Mouse (Mus musculus) c-Kit-positive CD71-negative TER-119-negative erythroid progenitor cells, embryonic 14.5 days (primary cell): Measurements from ENCODE around the gene Snx3.

Experiments used
- DNase-seq: peaks from one replicate; pipeline ENCODE4 v3.0.0-alpha.2; 2013; ENCODE audit warnings: low read depth

Snx3 gene

DNA sequence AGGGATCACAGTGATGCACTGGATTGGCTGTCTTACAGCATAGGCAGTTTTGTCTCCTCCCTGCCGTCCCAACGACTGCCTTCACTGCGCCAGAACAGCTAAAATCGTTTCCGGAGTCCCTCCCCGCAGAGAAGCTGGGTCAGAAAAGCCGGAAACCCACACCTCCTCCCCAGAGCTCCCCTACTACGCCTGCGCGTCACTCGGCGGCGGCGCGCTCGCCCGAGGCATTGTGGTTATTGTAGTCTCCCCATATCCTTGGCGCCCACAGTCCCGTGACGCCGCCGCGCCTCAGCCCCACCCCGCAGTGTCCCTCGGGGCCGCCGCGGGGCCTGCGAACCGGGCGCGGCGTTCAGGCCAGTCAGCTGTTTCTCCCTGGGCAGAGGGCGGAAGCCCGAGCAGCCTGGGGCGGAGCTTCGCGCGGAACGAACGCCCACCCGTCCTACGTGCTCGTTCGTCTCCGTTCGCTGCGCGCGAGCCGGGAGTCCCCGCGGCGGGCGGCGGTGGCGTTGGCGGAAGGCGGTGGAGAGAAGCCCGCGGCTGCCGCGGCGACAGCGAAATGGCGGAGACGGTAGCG lies at the start of gene Snx3:
Gene Snx3 (plus strand): TSS at position 256 of the 574 bp plus-strand sequence.
- peak; percentile 95 for DNase-seq

DNA sequence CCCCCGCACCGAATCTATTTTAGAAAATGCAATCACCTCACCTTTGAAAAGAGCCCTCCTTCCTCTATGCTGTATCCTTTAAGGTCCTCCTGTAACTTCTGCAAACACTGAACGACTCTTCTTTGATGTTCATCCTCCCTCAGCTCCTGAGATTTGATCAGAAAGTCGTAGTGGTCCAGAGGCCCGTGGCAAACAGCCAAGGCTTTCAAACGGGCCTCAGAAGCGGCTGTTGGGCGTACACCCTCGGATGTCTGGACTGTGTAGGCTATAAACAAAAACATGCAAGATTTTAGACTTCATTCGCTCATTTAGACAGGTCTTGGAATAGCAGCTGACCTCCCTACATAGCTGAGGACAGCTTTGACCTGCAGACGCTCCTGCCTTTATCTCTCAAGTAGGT lies 47.6 kb upstream of the Snx3 start:
- DNase-seq, result no peak

DNA sequence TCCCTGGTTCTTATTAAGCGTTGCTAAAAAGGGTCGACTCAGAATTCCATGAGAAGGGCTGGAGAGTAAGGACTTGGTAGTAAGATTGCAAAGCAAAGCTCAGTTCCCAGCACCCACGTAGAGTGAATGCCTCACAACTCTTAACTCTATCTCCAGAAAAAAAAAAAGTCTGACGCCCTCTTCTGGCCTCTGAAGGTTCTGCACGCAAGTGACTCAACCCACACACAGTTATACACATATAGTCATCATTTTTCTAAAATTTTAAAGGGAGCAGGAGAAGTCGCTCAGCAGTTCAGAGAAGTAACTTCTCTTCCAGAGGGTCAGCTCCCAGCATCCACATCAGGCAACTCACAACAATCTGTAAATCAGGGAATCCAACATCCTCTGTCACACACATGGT lies 47.1 kb upstream of the Snx3 start:
- no peak for DNase-seq

DNA sequence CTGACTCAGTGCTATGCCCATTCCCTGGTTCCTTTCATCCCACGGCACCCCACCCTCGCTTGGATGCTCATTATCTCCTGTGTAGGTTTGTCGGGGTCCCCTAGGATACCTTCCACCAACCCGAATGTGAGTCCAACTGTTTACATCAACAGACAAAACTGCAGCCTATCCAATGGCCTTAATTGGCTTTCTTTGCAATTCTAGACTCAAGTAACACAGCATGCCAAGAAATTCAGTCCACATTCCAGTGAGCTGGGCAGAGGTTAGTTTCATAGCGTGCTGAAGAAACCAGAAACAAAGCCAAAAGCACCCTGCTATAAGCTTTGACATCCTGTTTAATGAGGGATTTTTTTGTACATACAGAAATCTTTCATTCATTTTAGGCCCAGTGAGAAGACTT lies 45.8 kb upstream of the Snx3 start:
- DNase-seq, result no peak

DNA sequence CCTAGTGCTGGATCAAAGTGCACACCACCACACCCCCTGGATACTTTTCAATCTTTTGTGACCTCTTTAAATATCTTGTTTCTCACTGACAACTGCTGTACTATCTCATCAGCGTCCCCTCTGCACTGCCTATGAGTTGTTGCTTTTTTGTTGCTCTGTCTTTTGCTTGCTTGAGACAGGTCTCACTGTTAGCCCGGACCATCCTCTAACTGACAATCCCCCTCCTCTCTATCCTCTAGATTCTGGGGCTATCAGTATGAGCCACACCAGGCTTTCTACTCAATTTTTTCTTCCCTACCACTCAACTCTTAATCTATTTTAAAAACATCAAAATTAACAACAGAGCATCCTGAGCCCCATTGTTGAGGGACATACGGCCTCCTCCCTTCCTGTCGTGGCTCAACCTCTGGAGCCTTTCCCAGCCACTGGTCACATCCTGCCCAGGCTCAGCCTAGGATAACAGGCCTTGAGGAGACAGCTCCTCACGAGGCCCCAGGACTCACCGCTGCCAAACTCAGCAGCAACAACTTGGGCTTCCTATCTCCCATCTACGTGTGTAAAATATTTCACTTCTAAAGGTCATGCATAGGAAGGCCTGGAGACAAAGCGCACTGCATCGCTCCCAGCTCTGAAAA lies 44.2 kb upstream of the Snx3 start:
- no peak for DNase-seq

DNA sequence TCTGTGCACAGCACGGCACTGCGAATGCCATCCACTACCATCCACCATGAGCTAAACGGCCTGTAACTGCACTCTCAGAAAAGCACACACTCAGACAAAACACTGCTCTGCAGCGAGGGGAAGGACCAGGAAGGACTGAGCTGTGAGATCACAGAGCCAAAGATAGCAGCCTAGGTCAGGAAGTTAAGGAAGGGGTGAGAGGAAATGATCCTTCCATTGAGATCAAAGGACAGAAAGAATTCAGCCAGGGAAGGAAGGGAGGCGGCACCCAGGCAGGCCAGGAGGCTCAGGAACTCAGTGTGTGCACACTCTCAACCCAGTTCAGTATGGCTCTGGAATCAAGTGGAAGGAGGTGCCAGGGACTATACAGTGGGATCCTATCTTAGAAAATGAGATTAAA lies 37.6 kb upstream of the Snx3 start:
- DNase-seq, result no peak

DNA sequence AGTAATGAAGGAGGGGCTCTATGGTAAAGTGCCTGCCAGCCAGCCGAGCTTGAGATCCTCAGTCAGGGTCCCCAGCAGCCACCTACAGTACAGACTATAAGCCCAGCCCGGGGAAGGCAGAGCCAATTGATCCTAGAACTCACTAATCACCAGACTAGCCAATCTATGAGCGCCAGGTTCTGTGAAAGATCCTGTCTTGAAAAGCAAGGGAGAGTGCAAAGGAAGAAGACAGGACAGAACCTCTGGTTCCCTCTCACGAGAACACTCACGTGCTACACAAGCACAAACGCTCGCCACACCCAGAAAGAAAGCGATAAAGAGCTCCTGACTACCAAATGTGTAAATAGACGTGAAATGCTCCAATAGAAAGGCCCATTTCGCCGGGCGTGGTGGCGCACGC lies 37.0 kb upstream of the Snx3 start:
- DNase-seq, result no peak

DNA sequence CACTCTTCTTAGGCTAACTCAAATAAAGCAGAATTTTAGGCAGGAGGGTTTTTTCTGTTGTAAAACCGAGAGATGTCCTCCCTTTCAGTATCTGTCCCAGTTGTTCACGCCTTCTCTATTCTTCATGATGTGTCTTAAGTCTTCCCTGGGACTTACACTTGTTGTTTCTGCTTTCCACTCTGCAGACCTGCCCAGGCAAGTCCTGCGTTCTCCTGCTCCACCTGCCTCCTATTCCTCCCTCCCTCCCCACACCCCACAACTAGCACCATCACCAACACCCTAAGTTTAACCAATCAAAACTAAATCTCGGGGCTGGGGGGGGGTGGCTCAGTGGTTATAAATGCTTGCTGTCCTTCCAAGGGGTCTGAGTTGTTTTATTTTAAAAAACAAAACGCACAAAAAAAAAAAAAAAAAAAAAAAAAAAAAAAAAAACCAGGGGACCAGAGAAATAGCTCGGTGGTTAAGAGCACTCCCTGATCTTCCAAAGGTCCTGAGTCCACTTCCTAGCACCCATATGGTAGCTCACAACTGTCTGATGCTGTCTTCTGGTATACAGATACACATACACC lies 26.8 kb upstream of the Snx3 start:
- DNase-seq, result no peak

DNA sequence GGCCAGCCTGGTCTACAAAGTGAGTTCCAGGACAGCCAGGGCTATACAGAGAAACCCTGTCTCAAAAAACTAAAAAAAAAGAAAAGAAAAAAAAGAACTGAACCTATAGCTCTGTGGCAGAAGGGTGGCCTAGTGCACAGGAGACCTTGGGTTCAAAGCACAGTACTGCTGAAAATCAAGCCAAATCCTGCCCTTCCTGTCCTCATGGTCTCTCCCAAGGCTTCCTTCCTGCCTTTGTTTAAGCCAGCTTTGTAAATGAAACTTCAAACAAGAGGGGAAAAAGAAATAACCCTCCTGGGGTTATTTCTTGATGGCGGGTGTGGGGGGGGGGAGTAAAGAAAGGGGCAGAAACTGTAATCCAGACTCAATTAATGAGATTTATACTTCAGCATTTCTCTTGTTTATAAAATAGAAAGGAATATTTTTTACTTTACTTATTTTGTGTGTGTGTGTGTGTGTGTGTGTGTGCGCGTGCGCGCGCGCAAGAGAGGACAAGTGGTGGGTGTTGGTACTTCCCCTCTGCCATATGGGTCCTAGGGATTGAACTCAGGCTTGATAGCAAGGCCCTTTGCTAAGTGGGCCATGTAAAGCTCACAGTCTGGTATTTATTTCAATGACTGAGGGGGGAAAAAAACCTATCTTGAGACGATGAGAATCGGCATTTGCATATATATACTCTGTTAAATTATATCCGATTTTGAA lies 24.9 kb upstream of the Snx3 start:
- DNase-seq, result no peak

DNA sequence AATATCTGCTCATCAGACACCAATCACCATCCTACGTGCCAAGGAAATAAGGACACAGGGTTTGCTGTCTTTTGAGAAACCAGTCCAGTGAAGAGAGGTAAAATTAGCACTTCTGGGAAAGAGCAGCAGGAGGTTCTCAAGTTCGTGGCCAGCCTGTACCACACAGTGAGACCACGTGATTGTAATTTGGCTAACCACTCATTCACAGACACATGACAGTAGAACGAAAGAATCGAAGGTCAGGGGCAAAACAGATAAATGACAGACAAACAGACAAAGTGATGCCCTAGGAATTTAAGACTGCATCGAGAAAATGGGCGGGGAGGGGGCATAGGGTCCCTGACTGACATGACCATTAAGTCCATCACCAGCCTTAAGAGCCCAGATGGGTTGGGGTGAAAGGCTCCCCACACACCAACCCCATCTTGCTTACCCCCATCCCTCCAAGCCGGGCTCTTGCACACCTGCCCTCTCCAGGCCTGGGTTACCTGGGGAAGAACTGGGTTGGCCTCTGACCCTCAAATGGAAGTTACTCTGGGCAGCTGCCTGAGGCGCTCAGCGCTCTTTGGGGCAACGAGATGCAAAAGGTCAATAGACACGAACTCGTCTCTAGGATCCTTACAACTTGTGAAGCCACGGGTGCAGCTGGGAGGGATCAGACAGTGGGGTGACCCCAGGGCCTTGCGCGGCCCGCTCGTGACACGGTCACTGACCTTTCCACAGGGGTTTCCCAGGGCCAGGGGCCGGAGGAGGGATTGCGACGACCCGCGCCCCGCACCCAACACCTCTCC lies 24.1 kb upstream of the Snx3 start:
- no peak for DNase-seq

DNA sequence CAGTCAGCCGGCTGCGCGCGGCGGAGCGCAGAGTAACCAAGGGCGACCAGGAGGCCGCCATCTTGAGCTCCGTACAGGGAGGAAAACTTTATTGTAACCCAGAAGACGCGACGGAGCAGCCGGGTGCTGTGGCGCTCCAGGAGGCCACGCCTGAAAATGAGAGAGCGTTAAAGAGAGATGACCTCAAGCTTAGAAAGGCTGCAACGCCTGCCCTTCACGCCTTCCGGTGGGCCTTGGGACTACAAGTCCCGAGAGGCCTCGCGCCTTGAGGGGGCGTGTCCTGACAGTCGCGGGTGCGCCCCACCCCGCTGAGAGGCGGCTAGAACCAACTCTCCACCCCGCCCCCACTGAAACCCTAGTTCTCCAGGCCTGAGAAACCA lies 23.5 kb upstream of the Snx3 start, which contains the start of gene Afg1l:
Gene Afg1l (minus strand): TSS at position 225 of the 380 bp plus-strand sequence.
- peak; percentile 95 for DNase-seq

DNA sequence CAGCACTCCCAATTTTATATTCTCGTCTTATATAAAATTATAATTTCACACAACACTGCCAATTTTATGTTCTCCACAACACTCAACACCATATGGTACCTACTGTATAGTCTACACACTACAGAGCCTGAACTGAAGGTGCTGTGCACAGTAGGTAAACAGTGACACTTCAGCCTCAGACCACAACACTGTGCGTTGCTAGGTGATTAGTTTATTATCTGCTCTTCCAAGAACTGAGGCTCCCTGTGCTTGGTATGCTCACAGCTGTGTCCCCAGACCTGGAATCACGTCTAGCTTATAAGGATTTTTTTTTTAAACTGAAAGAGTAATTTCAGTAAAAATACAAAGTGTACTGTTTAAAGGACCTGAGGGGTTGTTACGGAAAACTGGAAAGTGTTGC lies 21.1 kb upstream of the Snx3 start:
- no peak for DNase-seq

DNA sequence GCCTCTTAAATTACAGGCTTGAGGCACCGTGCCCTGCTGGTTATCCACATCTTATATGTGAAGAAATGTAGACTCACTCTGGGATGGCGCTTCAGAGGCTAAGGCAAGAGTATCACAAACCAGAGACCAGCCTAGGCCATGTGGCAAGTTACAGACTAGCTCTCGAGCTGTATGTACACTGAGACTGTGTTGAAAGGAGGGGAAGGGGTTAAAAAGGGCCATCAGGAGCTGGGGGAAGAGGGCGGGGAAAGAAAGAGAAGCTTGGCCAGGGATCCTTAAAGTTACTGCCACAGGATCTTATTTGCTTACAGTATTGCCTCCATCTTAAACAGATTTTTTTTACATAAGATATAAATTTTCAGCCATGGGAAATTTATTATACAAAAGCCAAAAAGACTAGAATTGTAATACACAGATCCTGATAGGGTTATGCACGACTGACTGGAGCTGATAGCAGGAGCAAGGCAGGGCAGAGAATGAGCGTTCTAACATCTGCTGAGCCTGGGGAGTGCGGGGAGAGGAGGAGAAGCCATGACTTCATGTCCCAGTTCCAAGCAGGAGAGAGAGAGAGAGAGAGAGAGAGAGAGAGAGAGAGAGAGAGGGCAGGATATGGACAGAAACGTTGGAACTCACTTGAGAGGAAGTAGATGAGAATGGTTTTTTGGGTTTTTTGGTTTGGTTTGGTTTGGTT lies 13.1 kb upstream of the Snx3 start:
- DNase-seq, result no peak

DNA sequence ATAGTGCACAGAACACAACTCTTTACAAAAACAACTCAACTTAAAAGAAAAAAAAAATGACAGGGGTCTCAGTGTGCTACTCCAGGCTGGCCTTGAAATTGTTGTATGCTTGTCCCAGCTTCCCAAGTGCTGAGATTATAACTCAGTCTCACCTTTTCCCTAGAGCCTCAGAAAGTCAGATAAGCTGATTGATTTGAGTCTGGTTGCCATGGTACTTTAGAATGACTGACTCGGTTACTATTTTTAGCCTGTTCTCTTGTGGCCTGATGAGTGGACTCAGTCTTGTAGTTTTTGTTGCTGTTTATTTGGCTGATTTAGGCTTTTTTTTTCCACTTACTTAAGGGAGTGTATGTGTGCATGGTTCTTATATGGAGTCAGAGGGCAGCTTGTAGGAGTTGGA lies 10.7 kb upstream of the Snx3 start:
- no peak for DNase-seq

DNA sequence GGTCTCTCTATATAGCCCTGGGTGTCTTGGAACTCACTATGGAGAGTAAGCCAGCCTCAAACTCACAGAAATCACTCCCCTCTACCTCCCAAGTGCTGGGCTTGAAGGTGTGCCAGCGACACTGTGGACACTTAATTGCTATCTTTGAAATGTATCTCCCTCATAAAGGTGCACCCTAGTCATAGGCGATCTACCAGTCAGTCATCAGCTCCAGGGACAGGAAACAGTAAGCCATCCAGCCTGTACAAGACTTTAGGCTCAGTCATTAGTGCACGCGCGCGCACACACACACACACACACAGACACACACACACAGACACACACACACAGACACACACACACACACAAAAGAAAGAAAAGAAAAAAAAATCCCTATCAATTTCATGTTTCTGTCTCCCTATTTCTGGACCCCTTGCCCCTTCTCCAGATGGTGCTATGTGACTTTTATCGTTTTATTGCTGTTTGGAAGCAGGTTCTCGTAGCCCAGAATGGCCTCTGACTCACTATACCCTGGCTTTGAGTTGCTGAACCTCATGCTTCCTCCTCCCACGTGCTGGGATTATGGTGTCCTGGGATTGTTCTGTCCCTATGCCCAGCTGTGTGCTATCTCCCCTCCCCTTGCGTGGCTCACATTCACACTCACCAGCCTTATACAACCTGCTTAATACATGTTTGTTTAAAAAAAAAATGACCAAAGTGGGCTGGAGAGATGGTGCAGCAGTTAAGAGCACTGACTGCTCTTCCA lies 9.6 kb upstream of the Snx3 start:
- DNase-seq, result no peak

DNA sequence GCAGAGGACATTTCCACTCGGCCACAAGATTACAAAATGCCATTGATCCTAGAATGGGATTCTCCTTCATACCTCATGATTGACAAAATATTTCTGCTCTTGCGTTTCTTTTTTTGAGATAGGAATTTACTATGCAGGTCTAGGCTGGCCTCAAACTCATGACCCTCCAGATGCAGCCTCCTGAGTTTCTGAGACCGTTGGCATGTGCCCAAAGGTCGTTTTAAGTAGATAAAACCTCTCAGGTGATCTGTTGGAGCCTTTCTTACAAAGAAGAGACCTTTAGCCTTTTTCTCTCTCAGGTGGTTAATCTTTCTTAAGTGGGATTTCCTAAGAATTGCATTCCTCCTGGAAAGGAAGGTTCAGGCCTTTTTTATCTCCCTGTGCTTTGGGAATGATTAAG lies 8.8 kb upstream of the Snx3 start:
- DNase-seq, result no peak

DNA sequence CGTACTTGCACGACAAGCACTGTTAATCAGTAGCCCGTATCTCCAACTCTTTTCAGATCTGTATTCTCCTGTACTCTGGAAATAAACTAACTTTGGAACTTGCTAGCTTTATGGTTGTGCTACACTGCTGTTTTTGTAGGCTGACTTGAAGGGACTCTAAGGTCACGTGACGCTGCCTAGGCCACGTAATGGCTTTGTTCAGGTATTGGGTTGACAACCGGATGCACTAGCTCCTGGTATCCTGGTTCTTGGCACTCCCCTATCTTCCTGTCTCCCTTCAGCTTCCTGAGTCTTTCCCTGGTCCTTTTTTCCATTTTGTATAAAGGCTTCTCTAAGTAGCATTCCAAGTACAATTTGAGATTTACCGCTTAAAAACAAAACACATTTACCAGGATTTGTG lies 1.2 kb upstream of the Snx3 start:
- no peak for DNase-seq

DNA sequence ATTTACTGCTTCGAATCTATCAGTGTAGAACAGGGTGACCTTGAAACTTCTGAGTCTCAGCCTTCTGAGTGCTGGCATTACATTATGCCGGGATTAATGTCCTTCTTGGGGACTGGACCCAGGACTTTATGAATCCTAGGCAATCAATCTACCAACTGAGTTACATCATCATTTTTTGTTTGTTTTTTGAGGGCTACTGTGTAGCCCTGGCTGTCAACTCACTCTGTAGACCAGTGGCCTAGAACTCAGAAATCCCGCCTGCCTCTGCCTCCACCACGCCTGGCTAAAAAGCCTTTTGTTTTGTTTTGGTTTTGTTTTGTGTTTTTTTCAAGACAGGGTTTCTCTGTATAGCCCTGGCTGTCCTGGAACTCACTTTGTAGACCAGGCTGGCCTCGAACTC lies 669 bp upstream of the Snx3 start:
- no peak for DNase-seq

DNA sequence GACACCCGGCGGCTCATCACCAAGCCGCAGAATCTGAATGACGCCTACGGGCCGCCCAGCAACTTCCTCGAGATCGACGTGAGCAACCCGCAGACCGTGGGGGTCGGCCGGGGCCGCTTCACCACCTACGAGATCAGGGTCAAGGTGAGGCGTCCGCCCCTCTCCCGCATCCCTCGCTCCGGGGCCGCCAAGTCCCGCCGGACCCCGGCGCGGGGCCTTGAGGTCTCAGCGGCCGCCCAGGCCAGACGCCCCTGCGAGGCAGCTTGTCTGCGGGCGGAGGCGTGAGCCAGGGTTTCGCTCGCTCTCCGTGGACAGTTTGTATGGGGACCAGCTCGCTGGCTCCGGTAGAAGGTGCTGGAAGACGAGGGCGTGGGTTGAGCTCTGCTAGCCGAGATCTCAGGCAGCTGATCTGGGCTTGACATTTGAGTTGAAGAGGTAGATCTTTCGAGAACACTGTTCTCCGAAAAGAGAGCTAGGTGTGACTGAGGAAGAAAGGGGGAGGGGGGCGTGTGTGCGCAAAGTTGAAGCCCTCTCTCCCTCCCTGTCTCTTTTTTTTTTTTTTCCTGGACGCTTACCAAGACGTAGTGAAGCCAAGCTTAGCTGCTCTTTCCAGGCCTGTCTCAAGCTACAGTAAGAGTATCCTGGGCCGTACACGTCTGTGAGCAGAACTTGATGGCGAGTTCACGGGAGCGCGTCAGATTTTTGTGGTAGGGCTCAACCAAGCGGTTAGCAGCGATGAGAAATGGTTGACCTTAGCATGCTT lies 700 bp downstream of the Snx3 start:
- DNase-seq, result no peak

DNA sequence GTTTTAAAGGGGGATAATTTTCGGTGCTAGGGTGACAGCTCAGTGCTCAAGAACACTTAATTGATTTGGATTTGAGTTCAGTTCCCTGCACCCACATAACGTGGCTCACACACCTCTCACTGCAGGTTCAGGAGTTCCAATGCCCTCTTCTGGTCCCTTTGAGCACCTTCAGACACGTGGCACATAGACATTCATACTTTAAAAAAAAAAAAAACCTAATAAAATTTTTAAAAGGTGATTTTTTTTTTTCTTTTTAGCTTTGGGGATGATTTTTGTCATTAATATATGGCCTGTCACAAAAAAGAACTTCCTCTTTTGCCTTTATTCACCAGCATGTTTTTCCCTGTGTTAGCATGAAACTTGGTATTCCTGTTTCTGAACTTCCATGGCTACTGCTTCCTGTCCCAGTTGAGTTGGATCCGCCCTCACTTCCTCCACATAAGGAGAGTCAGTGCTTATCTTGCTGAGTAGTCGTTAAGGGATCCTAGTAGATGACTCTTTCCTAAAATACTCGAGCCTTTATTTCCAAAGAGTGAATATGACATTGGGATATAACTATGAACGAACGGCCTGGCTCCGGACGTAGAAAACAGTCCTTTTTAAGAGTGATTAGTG lies 2.4 kb downstream of the Snx3 start:
- DNase-seq, result no peak
